Comparison of ENCODE assay signal across 29 mouse cellular contexts in genomic region chr7:58655866-58656265, GRCm38 (mm10). TPM values are rescaled to one million over a fixed set of nuclear protein-coding genes. Genes with fewer than 3 reads are reported as not detected.
DNase-seq lines count a peak whose midpoint lies in the region; ATAC-seq and TF ChIP-seq lines count a peak whose summit lies in the region.
"Had no signal": no experiment of that assay in that cellular context is flagged by ENCODE, and none has a peak within 500 bp of the region (broad histone marks: within the 10 kb centered on the region; RNA-seq: fewer than 3 reads in every experiment).

Atp10a (plus strand) TSS chr7:58656166.

- no peak within 1 kb of the TSS for H3K4me3 ChIP-seq in thymus, adult 2 months (ENCODE audit: control insufficient read depth, insufficient read depth, low read length)
- H3K4me3 ChIP-seq in forebrain, embryonic 12.5 days (replicated peaks): no peak within 1 kb of the TSS
- H3K4me3 ChIP-seq: forebrain, embryonic 15.5 days; heart, embryonic 12.5 days; limb, embryonic 10.5 days; limb, embryonic 15.5 days; liver, embryonic 13.5 days; midbrain, embryonic 10.5 days had no signal

- no peak within 1 kb of the TSS for H3K27ac ChIP-seq in thymus, adult 2 months (ENCODE audit: control insufficient read depth, insufficient read depth, low read length)
- H3K27ac ChIP-seq in forebrain, embryonic 12.5 days: no peak within 1 kb of the TSS
- H3K27ac ChIP-seq: forebrain, embryonic 15.5 days; hindbrain, embryonic 14.5 days; limb, embryonic 10.5 days; limb, embryonic 15.5 days; liver, embryonic 13.5 days; midbrain, embryonic 10.5 days had no signal

- TF ChIP-seq POLR2A in thymus, adult 2 months (IDR thresholded peaks at IDR 0.05; ENCODE audit: control insufficient read depth, extremely low read depth, insufficient read depth, low read length, poor library complexity): no peak

- no peak within 1 kb of the TSS for H3K9ac ChIP-seq in forebrain, embryonic 12.5 days
- H3K9ac ChIP-seq: forebrain, embryonic 15.5 days; heart, embryonic 12.5 days; hindbrain, embryonic 14.5 days; limb, embryonic 15.5 days; liver, embryonic 13.5 days had no signal

- H3K4me2 ChIP-seq in forebrain, embryonic 12.5 days: no peak within 1 kb of the TSS
- H3K4me2 ChIP-seq: forebrain, embryonic 15.5 days; heart, embryonic 12.5 days; hindbrain, embryonic 14.5 days; limb, embryonic 15.5 days; liver, embryonic 13.5 days had no signal

- no peak for TF ChIP-seq CTCF in thymus, adult 2 months (IDR thresholded peaks at IDR 0.05; ENCODE audit: borderline replicate concordance, control insufficient read depth, extremely low read depth, insufficient read depth, low read length, poor library complexity)

- no peaks in the 10 kb centered on the region for H3K36me3 ChIP-seq in thymus, adult 2 months (ENCODE audit: control insufficient read depth, insufficient read depth, low read length)
- no peaks in the 10 kb centered on the region for H3K36me3 ChIP-seq in forebrain, embryonic 12.5 days (replicated peaks)
- H3K36me3 ChIP-seq: forebrain, embryonic 15.5 days; heart, embryonic 12.5 days; limb, embryonic 10.5 days; limb, embryonic 15.5 days; liver, embryonic 13.5 days; midbrain, embryonic 10.5 days had no signal

- DNase-seq in thymus, adult 2 months: no peak
- no peak for DNase-seq in thymus, postnatal 10 days (ENCODE audit: low spot score in 2 of 2)
- DNase-seq in adrenal gland, postnatal 10 days: no peak
- no peak for DNase-seq in adrenal gland, postnatal 4 days (ENCODE audit: low spot score in 2 of 2)
- no peak for DNase-seq in layer of hippocampus, postnatal 36 days
- no peak for DNase-seq in lung, adult 18-20 months
- DNase-seq: cerebellum, adult 11 months; cerebellum, adult 9-10 months; cerebellum, postnatal 36 days; heart, postnatal 4 days; kidney, adult 9 months; kidney, postnatal 10 days; liver, embryonic 13.5 days; lung, adult 2 months; lung, postnatal 10 days; right cerebral cortex, adult 18-20 months; spleen, adult 18-20 months; thymus, postnatal 14 days had no signal

- no peaks in the 10 kb centered on the region for H3K27me3 ChIP-seq in thymus, adult 2 months (ENCODE audit: control insufficient read depth, insufficient read depth, low read length)
- H3K27me3 ChIP-seq in forebrain, embryonic 12.5 days: peaks cover 13% of the 10 kb centered on the region; the same call in 1 of the 2 replicates
- H3K27me3 ChIP-seq: forebrain, embryonic 15.5 days; heart, embryonic 12.5 days; limb, embryonic 15.5 days had no signal

- no peaks in the 10 kb centered on the region for H3K9me3 ChIP-seq in forebrain, embryonic 12.5 days
- H3K9me3 ChIP-seq: forebrain, embryonic 15.5 days; heart, embryonic 12.5 days; limb, embryonic 10.5 days; limb, embryonic 15.5 days; liver, embryonic 13.5 days; midbrain, embryonic 10.5 days had no signal

- peaks cover 14% of the 10 kb centered on the region for H3K4me1 ChIP-seq in thymus, adult 2 months (replicated peaks; ENCODE audit: control insufficient read depth, insufficient read depth, low read length)
- H3K4me1 ChIP-seq in forebrain, embryonic 12.5 days: peaks cover 8% of the 10 kb centered on the region; the same call in 1 of the 2 replicates
- H3K4me1 ChIP-seq: liver, embryonic 13.5 days had no signal

- WGBS in thymus, adult 2 months: 94% methylated on average over 6 of the region's 6 CpGs
- WGBS in forebrain, embryonic 12.5 days: 87% methylated on average over 6 of the region's 6 CpGs

- ATAC-seq in hematopoietic stem cell, adult 5-6 weeks (replicated peaks in 1 of 2; ENCODE audit: insufficient read depth in 1 of 2, low FRiP score in 2 of 2, low TSS enrichment in 1 of 2, low read depth in 1 of 2, poor library complexity in 2 of 2, severe bottlenecking in 2 of 2): no peak
- no peak for ATAC-seq in forebrain, embryonic 12.5 days (ENCODE audit: low FRiP score)
- ATAC-seq: CD4-positive, CD25-positive, alpha-beta regulatory T cell, adult 4 months; forebrain, embryonic 15.5 days; intestine, postnatal 0 days; midbrain, embryonic 16.5 days had no signal

RNA-seq across cellular contexts. Expression of gene Atp10a, which starts in this region (rescaled TPM):
- polyA plus RNA-seq in thymus, adult 2 months (2012; rRNA removed): 54.7 and 54.8 TPM in 2 replicates
- 10 to 100 TPM; 31.5 to 32.2 TPM for total RNA-seq in adrenal gland, postnatal 10 days (2021)
- 10 to 100 TPM; 37.8 to 42.1 TPM for total RNA-seq in adrenal gland, postnatal 4 days (2021)
- total RNA-seq in hematopoietic stem cell, adult 5-6 weeks (2017): 26.1 and 31.3 TPM in 2 replicates
- 1 to 10 TPM; 6.8 to 7.9 TPM for total RNA-seq in layer of hippocampus, postnatal 36 days (2021)
- polyA plus RNA-seq in forebrain, embryonic 12.5 days (2016; fragmentation: Nextera tagmentation; extraction: Ambion mirVana): 3.6 and 4.0 TPM in 2 replicates

Comparison
In these comparisons a context has a peak if more than half of its experiments do, and no peak if none do; other contexts are left out.
1. RNA of gene Atp10a (polyA plus RNA-seq): 54.7 to 54.8 TPM in thymus, adult 2 months; 3.6 to 4.0 TPM in forebrain, embryonic 12.5 days; every median in the first group is over 10 times any median in the second.